ENCODE assay signal across 8 mouse cellular contexts in genomic region chr1:4689096-4689495, GRCm38 (mm10).
DNase-seq lines count a peak whose midpoint lies in the region; ATAC-seq lines count a peak whose summit lies in the region.

No protein-coding gene starts in this region.

- H3K4me1 ChIP-seq in heart, embryonic 12.5 days (replicated peaks), result no peaks in the 10 kb centered on the region
- no peaks in the 10 kb centered on the region for H3K4me1 ChIP-seq in embryonic facial prominence, embryonic 10.5 days
- no peaks in the 10 kb centered on the region for H3K4me1 ChIP-seq in hindbrain, embryonic 14.5 days (replicated peaks; ENCODE audit: control insufficient read depth, insufficient read depth, low read length)
- H3K4me1 ChIP-seq in midbrain, embryonic 12.5 days, result 0 out of 2 replicates have a peak, but pooled peaks cover 2% of the 10 kb centered on the region

- H3K9me3 ChIP-seq in heart, embryonic 12.5 days (replicated peaks), result no peaks in the 10 kb centered on the region
- no peaks in the 10 kb centered on the region for H3K9me3 ChIP-seq in embryonic facial prominence, embryonic 10.5 days
- no peaks in the 10 kb centered on the region for H3K9me3 ChIP-seq in hindbrain, embryonic 14.5 days (ENCODE audit: control insufficient read depth, low read length)
- no peaks in the 10 kb centered on the region for H3K9me3 ChIP-seq in midbrain, embryonic 12.5 days

- peak overlapping the region; percentile 32 for H3K4me3 ChIP-seq in heart, embryonic 12.5 days
- peak overlapping the region; percentile 40 for H3K4me3 ChIP-seq in embryonic facial prominence, embryonic 10.5 days
- peak overlapping the region; percentile 16; the same call in 1 of the 2 replicates for H3K4me3 ChIP-seq in hindbrain, embryonic 14.5 days (replicated peaks; ENCODE audit: low read length)
- H3K4me3 ChIP-seq in midbrain, embryonic 12.5 days, result peak overlapping the region; percentile 10; the same call in 1 of the 2 replicates

- 0 out of 2 replicates have a peak, but pooled peaks have one; percentile 45 for ATAC-seq in heart, embryonic 12.5 days (ENCODE audit: insufficient number of reproducible peaks, low FRiP score)
- no peak for ATAC-seq in hindbrain, embryonic 14.5 days (ENCODE audit: low FRiP score)
- no peak for ATAC-seq in midbrain, embryonic 12.5 days (ENCODE audit: low FRiP score, low read depth)

- peak overlapping the region; percentile 34; the same call in 1 of the 2 replicates for H3K9ac ChIP-seq in heart, embryonic 12.5 days
- no peak overlapping the region for H3K9ac ChIP-seq in hindbrain, embryonic 14.5 days
- H3K9ac ChIP-seq in midbrain, embryonic 12.5 days (replicated peaks), result no peak overlapping the region

- H3K4me2 ChIP-seq in heart, embryonic 12.5 days, result peak overlapping the region; percentile 67
- H3K4me2 ChIP-seq in hindbrain, embryonic 14.5 days (replicated peaks), result peak overlapping the region; percentile 45
- peak overlapping the region; percentile 37 for H3K4me2 ChIP-seq in midbrain, embryonic 12.5 days (replicated peaks)

- H3K36me3 ChIP-seq in heart, embryonic 12.5 days, result no peaks in the 10 kb centered on the region
- no peaks in the 10 kb centered on the region for H3K36me3 ChIP-seq in embryonic facial prominence, embryonic 10.5 days (replicated peaks)
- H3K36me3 ChIP-seq in hindbrain, embryonic 14.5 days (replicated peaks; ENCODE audit: control insufficient read depth, insufficient read depth), result no peaks in the 10 kb centered on the region
- no peaks in the 10 kb centered on the region for H3K36me3 ChIP-seq in midbrain, embryonic 12.5 days

- WGBS in heart, embryonic 12.5 days, result 10% methylated on average over 26 of the region's 26 CpGs
- WGBS in embryonic facial prominence, embryonic 10.5 days, result 15% methylated on average over 26 of the region's 26 CpGs
- WGBS in hindbrain, embryonic 14.5 days, result 26% methylated on average over 26 of the region's 26 CpGs
- 17% methylated on average over 26 of the region's 26 CpGs for WGBS in midbrain, embryonic 12.5 days

- DNase-seq in heart, adult 8-10 months (ENCODE audit: low spot score), result no peak
- DNase-seq in embryonic facial prominence, embryonic 10.5 days (ENCODE audit: low spot score), result peak; percentile 50
- DNase-seq in hindbrain, embryonic 14.5 days (ENCODE audit: low spot score), result no peak
- DNase-seq in ovary, postnatal 14 days (ENCODE audit: low spot score), result no peak
- no peak for DNase-seq in left cerebral cortex, adult 11 months (ENCODE audit: low spot score)
- DNase-seq in cerebellum, adult 11-12 months, result no peak

- H3K27ac ChIP-seq in heart, embryonic 12.5 days (ENCODE audit: poor library complexity, severe bottlenecking), result no peak overlapping the region
- H3K27ac ChIP-seq in embryonic facial prominence, embryonic 10.5 days (replicated peaks), result no peak overlapping the region
- H3K27ac ChIP-seq in hindbrain, embryonic 14.5 days, result no peak overlapping the region
- no peak overlapping the region for H3K27ac ChIP-seq in midbrain, embryonic 12.5 days (replicated peaks)

- H3K27me3 ChIP-seq in heart, embryonic 12.5 days (replicated peaks), result peaks cover 6% of the 10 kb centered on the region
- peaks cover 11% of the 10 kb centered on the region for H3K27me3 ChIP-seq in embryonic facial prominence, embryonic 10.5 days (replicated peaks; ENCODE audit: low read depth, poor library complexity, severe bottlenecking)
- H3K27me3 ChIP-seq in hindbrain, embryonic 14.5 days (ENCODE audit: control insufficient read depth, insufficient read depth, low read length), result no peaks in the 10 kb centered on the region
- H3K27me3 ChIP-seq in midbrain, embryonic 12.5 days, result no peaks in the 10 kb centered on the region
